Mouse (Mus musculus) left cerebral cortex, adult 18-20 months (tissue): ENCODE data around the gene Igsf8. TPM values are rescaled to one million over a fixed set of nuclear protein-coding genes. Genes with fewer than 3 reads are reported as not detected.

ENCODE experiments used
- DNase-seq, 2 experiments: peaks; one replicate each; pipeline ENCODE4 v3.0.0; 2021 to 2022; ENCODE audit warnings: low spot score in 2 of 2, mixed read lengths in 1 of 2
- total RNA-seq, 2 experiments: library from RNA; stranded (reverse); gene quantifications; 2 replicates each; pipeline ENCODE4 v1.2.3; 2021

The Igsf8 gene
- total RNA-seq, 2 experiments from 2014 or later: 278 to 283 TPM

- DNase-seq: no peak
Observed at GRCm38 (mm10) chr1:172271765-172272164, 10.3 kb downstream of the Igsf8 start.

GRCm38 (mm10) chr1:172273386-172273785 is 11.9 kb downstream of the Igsf8 start:
- no peak for DNase-seq

DNA sequence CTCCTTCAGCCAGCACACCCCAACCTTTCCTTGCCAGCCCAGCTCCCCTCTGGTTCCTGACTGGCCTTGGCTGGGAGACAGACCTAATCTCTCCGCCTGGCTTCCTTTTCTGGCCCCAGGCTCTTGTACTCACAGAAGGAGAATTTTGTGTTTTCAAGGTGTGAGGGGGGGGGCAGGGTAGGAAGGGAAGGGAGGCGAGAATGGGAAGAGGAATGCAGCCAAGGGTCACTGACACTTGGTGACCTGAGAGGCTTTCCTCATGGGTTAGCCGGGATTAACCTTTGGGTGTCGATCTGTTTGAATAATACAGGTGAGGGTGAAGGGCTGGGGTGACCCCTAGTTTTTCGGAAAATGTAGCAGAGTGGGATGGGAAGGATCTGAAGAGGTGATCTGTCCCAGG is 12.7 kb downstream of the Igsf8 start:
- DNase-seq: no peak

DNA sequence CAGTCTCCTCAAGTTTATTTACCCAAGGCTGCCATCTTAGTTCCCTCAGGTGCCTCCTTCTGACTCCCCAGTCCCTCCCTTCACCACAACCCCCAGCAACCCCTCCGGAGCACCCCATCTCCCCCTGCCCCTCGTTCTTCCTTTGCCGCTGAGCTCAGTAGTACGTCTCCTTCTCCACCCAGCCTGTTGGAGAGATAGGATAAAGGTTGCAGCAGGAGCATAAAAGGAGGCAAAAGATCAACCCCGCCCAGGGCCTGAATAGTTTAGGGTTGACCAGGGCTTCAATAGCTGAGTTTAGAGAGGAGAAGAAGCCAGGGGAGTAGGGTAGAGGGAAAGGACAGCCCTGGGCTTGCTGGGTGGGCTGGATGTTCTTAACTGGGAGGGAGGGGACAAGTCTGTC is 13.1 kb downstream of the Igsf8 start:
- no peak for DNase-seq

DNA sequence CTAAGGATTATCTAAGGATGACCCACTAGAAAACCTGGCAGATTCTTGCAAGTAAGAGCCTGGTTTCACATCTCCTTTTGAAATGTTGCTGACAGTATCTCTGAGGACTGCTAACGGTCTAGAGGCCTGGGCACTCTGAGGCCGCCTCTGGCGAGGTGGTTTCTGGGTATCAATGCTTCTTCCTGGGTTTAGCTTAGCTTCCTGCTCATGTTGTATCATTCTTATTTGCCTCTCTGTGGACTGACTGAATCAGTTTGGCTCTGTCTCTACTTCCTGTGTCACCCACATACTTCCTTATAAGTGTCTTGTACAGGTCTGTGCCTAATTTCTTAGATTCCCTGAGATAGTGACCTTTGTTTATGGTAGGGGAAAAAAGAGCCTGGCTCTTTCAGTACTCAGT is 15.7 kb downstream of the Igsf8 start:
- DNase-seq: no peak

DNA sequence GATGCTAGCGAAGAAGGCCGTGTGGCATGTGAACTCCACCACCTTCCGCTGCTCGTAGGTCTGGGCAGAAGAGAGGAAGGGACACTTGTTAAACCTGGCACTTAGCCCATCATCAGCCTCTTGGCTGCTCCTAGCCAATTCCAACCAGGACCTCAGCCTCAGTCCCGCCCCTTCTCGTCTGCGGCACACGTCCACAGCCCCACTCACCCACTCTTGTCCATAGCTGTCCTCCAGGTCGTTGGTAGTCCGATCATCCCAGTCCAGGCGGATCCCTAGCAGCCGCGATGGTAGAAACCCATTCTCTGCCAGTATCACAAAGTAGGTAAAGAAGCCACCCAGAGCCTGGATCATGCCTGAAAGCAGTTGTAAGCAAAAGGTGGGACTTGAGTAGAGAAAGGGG is 16.9 kb downstream of the Igsf8 start:
- no peak for DNase-seq

- no peak for DNase-seq
Observed at GRCm38 (mm10) chr1:172279768-172280509, 18.5 kb downstream of the Igsf8 start.

DNA sequence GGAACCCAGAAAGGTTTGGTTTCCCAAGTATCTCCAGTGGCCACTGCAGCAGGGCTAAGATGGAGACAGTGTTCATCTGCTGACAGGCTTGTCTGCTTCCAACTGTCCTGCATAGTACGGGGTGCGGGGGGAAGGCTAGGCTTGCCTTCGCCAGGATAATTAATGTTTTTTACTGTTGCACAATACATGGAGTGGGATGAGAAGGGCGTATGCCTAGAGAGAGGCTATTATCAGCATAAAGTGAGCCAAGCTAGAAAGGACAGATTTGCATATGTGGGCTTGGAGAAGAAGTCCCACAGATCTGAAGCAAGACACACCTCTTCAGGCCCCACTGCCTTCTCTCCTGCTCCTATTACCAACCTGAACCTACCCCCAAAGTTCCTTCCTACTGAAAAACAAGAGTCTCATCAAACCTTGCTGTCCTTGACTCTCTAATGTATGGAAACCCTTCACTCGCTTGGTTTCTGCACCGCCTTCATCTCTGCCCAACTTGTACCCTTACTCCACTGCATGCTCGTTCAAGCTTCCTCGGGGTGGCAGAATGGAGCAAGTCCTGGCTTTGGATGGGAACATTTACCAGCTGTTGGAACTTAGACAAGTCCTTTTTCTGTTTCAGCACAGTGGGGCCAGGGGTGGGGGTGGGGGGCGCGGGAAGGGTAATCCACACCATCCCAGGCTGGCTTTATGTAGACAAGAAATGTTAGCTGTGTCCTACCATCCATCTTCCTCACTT is 20.2 kb downstream of the Igsf8 start:
- DNase-seq: no peak

DNA sequence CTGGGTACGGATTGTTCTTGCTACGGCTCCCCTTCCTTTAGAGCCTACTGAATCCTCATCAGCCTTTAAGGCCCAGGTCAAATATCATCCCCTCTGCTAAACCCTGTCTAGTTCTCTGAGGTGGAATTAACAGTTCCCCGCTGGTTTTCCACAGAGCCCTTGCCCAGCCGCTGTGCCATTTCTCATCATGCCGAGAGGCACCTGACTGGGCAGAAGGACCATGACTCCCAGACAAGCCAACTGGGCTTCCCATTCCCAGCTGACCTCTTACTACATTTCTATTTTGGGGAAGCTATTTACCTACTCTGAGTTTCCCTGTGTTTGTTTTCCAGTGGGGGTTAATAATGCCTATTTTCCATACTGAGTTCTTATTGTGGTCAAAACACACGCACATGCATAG is 21.6 kb downstream of the Igsf8 start:
- DNase-seq: no peak

GRCm38 (mm10) chr1:172284221-172284620 is 22.8 kb downstream of the Igsf8 start:
- no peak for DNase-seq

DNA sequence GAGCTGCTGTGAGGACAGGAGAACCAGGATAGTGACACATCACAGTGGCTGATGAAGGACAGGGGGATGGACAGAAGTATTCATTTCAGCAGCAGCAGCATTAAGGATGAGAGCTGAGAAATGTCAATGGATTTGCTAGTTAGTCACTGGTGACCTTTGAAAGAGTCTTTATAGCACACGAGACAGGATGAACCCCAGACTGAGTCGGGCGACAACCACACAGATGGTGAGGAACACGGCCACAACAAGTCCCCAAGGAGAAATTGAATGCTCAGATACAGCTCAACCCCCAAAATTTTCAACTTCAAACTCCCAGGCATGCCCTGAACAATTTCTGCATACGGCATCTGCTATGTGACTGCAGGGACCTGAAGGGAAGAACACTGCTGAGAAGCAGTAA is 25.3 kb downstream of the Igsf8 start:
- DNase-seq: no peak

- DNase-seq: no peak
Observed at GRCm38 (mm10) chr1:172288900-172289616, 27.6 kb downstream of the Igsf8 start.

DNA sequence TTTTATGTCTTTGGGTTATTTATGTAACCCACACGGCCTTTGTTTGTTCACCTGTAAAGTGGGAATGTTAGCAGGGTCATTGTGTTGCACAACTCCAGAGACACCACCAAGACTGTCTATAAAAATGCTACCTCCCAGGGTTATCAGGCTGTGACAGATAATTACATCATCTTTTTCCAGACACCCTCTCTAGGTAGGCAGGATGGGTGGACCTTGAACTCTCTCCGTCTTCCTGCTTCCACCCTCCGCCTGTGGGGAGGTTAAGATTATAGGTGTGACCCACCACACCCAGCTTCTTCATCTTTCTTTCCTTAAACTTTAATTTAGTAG is 28.1 kb downstream of the Igsf8 start:
- no peak for DNase-seq

- no peak for DNase-seq
Observed at GRCm38 (mm10) chr1:172292880-172293279, 31.4 kb downstream of the Igsf8 start.

GRCm38 (mm10) chr1:172293449-172293848 is 32.0 kb downstream of the Igsf8 start:
- no peak for DNase-seq

GRCm38 (mm10) chr1:172295751-172296197 is 34.3 kb downstream of the Igsf8 start:
- no peak for DNase-seq

GRCm38 (mm10) chr1:172296816-172297510 is 35.5 kb downstream of the Igsf8 start:
- DNase-seq: no peak

DNA sequence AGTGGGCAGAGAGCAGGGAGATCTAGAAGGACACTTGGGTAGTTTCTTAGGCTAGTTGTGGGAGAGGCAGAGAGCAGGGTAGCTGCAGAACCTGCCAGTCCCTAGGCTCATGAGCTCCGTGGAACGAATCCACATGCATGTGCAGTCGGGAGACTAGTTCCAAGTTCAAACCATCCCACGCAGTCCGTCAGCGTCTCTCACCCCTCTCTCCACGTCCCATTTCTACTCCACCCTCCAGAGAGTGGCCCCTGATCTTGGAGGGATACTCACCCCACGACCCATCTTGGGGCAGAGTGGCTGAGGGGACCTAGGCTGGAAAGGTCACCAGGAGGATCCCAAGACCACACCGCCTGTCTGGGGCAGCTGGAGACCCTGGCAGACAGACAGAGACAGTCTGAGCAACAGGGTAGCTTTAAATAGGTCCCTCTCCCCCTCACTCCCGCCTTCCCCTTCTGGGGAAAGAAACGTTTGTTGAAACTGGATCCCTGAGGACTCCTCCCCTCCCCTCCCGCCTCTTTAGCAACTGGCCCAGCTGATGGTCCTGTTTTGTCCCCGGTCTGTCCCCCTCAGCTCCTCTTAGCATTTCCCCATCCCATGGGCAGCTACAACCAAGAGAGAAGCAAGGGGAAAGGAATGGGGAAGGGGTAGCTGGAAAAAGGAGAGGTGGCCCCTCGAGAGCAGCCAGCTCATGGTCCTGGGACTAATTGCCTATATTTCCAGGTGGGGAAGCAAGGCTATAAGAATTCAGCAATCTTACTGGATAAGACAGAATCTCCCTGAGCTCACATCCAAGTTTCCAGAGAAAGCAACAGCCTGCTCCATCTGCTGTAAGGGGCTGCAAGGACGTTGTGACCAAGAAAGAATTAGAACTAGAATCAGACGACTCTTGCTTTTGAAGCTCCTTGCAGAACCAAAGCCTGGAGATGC is 36.4 kb downstream of the Igsf8 start, which contains the start of gene Atp1a2:
Gene Atp1a2, minus strand, starts transcription at position 454 of the 927 bp plus-strand sequence.
- peak in 1 of 2 experiments; percentile 66 for DNase-seq

DNA sequence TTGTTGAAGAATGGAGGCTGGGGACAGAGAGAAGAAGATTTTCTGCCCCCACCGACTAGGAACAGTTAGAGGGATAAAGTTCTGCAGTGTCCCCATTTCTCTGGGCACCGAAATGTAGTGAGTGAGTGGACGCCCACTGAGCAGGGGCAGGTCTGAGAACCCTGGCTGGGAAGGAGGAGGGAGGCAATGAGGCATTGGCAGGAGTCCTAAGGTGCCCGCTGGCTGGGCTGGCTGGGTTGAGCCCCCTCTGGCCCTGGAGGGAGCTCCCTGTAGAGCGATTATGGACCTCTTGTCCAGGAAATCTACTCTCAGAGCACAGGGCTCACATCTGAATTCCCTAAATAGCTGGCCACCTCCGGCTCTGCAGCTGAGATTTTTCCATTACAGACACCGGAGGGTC is 38.1 kb downstream of the Igsf8 start:
- peak in 1 of 2 experiments; percentile 37 for DNase-seq

DNA sequence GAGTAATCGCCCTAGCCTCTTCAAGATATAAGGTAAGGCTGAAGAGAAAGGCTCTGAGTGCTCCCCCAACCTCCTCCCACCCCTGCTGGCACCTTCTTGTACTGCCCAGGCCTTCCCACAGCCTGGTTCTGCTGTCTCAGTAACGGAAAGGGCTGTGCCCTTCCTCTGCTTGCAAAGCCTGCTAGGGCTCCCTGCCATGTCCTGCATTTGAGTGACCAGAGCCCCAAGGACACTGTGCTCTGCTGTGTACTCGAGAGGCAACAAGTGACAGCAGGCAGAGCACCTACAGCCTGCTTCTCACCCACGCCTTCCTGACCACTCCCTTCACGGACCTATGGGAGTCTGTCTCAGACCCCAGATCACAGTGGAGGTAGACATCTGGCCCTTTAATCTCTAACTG is 38.8 kb downstream of the Igsf8 start:
- DNase-seq: no peak
